Mouse (Mus musculus) ES-Bruce4 (cell line): Measurements from ENCODE around the gene Wdr73. TPM values are rescaled to one million over a fixed set of nuclear protein-coding genes. Genes with fewer than 3 reads are reported as not detected.

Source experiments
- H3K27ac ChIP-seq: 2 replicates; pipeline ENCODE4 v1.5.1; 2012; ENCODE audit warnings: low read length, inconsistent platforms; ENCODE audit not compliant: insufficient read depth
- H3K27me3 ChIP-seq: 2 replicates; pipeline ENCODE4 v1.6.1; 2012; ENCODE audit warnings: mild to moderate bottlenecking, low read length, inconsistent platforms; ENCODE audit not compliant: control insufficient read depth, poor library complexity, insufficient read depth, severe bottlenecking
- H3K36me3 ChIP-seq: 2 replicates; pipeline ENCODE4 v1.6.1; 2012; ENCODE audit warnings: inconsistent platforms, mild to moderate bottlenecking, low read length, moderate library complexity; ENCODE audit not compliant: control insufficient read depth, poor library complexity, insufficient read depth, severe bottlenecking
- H3K4me1 ChIP-seq: one replicate; pipeline ENCODE4 v1.8.1; 2011; ENCODE audit warnings: low read length; ENCODE audit not compliant: control insufficient read depth, insufficient read depth
- H3K4me3 ChIP-seq: 2 replicates; pipeline ENCODE4 v1.5.1; 2011; ENCODE audit warnings: low read depth, mild to moderate bottlenecking, low read length
- H3K9ac ChIP-seq: 2 replicates; pipeline ENCODE4 v1.6.1; 2012; ENCODE audit warnings: low read depth, mild to moderate bottlenecking, inconsistent platforms; ENCODE audit not compliant: poor library complexity, severe bottlenecking
- H3K9me3 ChIP-seq: replicated peaks from 2 replicates; pipeline ENCODE4 v1.6.1; 2012; ENCODE audit warnings: mild to moderate bottlenecking, low read length, inconsistent platforms; ENCODE audit not compliant: control insufficient read depth, poor library complexity, insufficient read depth, severe bottlenecking
- CTCF ChIP-seq: IDR thresholded peaks from one replicate; pipeline ENCODE4 v1.8.1; 2011; ENCODE audit warnings: low read depth, low read length
- EP300 ChIP-seq: IDR thresholded peaks from 2 replicates; pipeline ENCODE4 v1.6.1; 2011; ENCODE audit warnings: low read depth, low read length; ENCODE audit not compliant: insufficient read depth
- POLR2A ChIP-seq: IDR thresholded peaks from one replicate; pipeline ENCODE4 v1.8.1; 2011; ENCODE audit warnings: low read length; ENCODE audit not compliant: insufficient read depth
- polyA plus RNA-seq: library from polyadenylated mRNA; stranded (reverse); fragments of >200 nt; gene quantifications from 2 replicates; pipeline ENCODE4 v1.2.4, GENCODE M21; 2011; ENCODE audit warnings: low read depth; ENCODE audit not compliant: missing spikeins, insufficient read depth, insufficient read length

Wdr73 gene
- polyA plus RNA-seq, 1 experiment: 35.9 TPM

DNA sequence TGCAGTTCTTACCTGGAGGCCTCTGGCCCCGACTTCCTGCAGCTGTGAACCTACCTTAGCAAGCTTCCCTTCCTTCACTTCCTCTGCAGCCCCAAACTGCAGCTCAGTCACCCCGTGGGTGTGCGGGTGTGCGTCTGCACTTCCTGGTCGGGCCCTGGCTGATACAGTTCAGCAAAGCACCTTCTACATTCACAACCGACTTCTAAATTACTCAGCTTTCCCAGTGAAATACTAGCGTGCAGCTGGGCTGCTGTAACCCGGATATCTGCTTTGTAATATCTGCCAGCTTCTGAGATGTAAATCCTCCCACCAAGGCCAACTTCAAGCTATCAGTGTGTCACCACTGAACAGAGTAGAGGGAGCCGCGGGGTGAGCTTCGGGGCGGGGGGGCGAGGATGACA lies 11.2 kb downstream of the Wdr73 start:
- peak overlapping the region; percentile 12; the same call in 1 of the 2 replicates for H3K9ac ChIP-seq
- peaks cover 31% of the 10 kb centered on the region for H3K36me3 ChIP-seq

DNA sequence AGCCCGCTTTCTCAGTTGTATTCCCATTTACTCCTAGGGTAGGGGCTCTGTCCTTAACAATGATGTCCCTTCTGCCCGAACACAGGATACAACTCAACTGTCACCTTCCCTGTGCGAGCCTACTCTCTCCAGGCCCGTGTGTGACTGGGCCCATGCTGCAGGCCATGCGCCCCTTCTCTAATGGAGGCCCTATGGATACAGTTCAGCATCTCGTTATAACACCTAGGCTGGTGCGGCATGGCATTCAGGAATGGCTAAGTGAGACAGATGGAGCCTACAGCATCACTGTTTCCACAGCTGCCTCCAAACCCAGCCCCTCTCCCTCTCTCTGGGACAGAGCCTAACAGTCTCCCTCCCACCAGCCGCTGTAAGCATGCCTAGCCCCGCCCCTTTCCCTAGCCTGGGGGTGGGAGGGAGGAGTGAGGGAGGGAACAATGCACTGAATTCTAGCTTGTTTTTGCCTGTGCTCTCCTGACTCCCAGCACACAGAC lies 12.0 kb downstream of the Wdr73 start:
- Histone ChIP-seq H3K9ac (peak overlapping the region; percentile 2; the same call in 1 of the 2 replicates), H3K36me3 (peaks cover 31% of the 10 kb centered on the region)
- TF ChIP-seq POLR2A (peak; percentile 76), CTCF (no peak), EP300 (peak; percentile 74; the same call in 1 of the 2 replicates)

More for the DNA sequence above, 11.2 kb downstream of the Wdr73 start:
- peak overlapping the region; percentile 86 for H3K27ac ChIP-seq
- no peaks in the 10 kb centered on the region for H3K9me3 ChIP-seq
- H3K4me3 ChIP-seq: no peak overlapping the region
- H3K27me3 ChIP-seq: no peaks in the 10 kb centered on the region
- H3K4me1 ChIP-seq: peaks cover 2% of the 10 kb centered on the region
- TF ChIP-seq CTCF (no peak), EP300 (no peak), POLR2A (no peak)

DNA sequence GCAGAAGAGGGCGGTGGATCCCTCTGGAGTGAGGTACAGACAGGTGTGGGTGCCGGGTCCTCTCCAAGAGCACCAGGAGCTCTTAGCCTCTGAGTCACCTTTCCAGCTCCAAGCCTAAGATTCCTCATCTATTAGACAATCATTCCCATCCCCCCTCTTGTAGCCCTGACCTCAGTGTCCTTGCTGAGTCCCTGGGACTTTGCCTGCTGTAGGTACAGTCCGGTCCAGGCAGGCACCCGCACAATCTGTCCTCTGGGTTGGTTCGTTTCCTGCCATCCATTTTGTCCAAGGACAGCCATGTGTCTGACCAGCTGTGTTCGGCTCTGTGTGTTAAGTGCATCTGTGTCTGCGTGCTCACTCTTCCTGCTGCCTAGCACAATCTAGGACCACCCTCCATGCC lies 12.5 kb downstream of the Wdr73 start:
- peak overlapping the region; percentile 14 for H3K4me3 ChIP-seq
- peak overlapping the region; percentile 2; the same call in 1 of the 2 replicates for H3K9ac ChIP-seq
- H3K27me3 ChIP-seq: no peaks in the 10 kb centered on the region
- peaks cover 27% of the 10 kb centered on the region for H3K36me3 ChIP-seq
- peak overlapping the region; percentile 71 for H3K27ac ChIP-seq
- no peaks in the 10 kb centered on the region for H3K9me3 ChIP-seq
- peaks cover 2% of the 10 kb centered on the region for H3K4me1 ChIP-seq
- peak; percentile 32 for TF ChIP-seq CTCF
- no peak for TF ChIP-seq POLR2A
- TF ChIP-seq EP300: peak; percentile 71; the same call in 1 of the 2 replicates

More for the DNA sequence above, 12.0 kb downstream of the Wdr73 start:
- H3K4me3 ChIP-seq: peak overlapping the region; percentile 14
- H3K27ac ChIP-seq: peak overlapping the region; percentile 86
- H3K27me3 ChIP-seq: no peaks in the 10 kb centered on the region
- peaks cover 2% of the 10 kb centered on the region for H3K4me1 ChIP-seq
- H3K9me3 ChIP-seq: no peaks in the 10 kb centered on the region

DNA sequence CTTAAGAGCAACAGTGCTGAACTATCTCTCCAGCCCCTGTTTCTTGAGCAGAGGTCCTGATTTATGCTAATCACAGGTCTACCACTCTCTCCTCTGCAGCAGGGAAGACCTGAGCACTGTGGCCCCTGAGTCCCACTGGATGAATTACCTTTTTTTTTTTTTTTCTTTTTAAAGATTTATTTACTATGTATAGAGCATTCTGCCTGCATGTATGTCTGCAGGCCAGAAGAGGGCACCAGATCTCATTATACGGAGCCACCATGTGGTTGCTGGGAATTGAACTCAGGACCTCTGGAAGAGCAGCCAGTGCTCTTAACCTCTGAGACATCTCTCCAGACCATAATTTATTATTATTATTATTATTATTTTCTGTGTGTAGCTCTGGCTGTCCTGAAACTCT lies 15.4 kb downstream of the Wdr73 start:
- H3K4me1 ChIP-seq: peaks cover 4% of the 10 kb centered on the region
- no peak overlapping the region for H3K4me3 ChIP-seq
- no peaks in the 10 kb centered on the region for H3K27me3 ChIP-seq
- 0 out of 2 replicates have a peak, but pooled peaks cover under 1% of the 10 kb centered on the region for H3K36me3 ChIP-seq
- no peak for TF ChIP-seq CTCF
- H3K27ac ChIP-seq: no peak overlapping the region
- H3K9ac ChIP-seq: no peak overlapping the region
- no peaks in the 10 kb centered on the region for H3K9me3 ChIP-seq

DNA sequence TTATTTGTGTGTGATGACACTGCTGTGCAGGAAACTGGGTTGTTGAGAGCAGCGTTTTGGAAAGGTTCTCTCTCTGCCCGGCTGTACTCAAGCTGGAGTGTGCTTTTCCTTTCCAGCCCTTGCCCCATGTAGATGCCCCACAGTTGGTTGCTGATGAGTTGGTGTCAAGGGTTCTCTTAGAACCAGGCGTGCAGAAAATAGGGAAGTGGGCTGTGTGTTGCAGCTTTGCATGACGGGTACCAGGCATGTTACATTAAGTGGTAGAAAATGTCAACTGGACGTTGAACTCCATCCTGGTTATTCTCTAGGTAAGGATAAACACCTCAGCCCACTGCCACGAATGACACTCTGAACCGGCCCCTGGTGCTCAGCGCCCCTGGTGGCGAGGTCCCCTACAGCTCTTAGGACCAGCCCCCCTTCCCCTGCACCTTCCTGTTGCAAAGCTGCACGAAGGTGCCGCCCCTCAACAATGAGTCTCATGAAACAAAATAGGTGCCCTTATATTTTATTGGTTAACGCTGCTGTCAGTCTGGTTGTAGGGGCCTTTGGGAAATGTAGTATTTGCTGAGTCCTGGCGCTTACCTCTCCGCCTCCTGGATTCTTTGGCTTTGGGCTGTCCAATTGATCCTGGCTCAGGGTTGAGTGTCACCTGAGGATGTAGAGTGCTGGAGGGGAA lies 18.1 kb downstream of the Wdr73 start:
- peak; percentile 67 for TF ChIP-seq CTCF
- TF ChIP-seq POLR2A: no peak
- no peak for TF ChIP-seq EP300
- Histone ChIP-seq H3K36me3 (no peaks in the 10 kb centered on the region), H3K9ac (no peak overlapping the region; the same call in 1 of the 2 replicates), H3K27ac (no peak overlapping the region), H3K4me3 (peak overlapping the region; percentile 38), H3K27me3 (no peaks in the 10 kb centered on the region), H3K9me3 (no peaks in the 10 kb centered on the region), H3K4me1 (peaks cover 3% of the 10 kb centered on the region)

DNA sequence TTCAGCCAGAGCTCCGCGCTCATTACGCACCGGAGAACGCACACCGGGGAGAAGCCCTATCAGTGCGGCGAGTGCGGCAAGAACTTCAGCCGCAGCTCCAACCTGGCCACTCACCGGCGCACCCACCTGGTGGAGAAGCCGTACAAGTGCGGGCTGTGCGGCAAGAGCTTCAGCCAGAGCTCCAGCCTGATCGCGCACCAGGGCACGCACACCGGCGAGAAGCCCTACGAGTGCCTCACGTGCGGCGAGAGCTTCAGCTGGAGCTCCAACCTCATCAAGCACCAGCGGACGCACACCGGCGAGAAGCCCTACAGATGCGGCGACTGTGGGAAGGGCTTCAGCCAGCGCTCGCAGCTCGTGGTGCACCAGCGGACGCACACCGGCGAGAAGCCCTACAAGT lies 25.3 kb downstream of the Wdr73 start:
- no peaks in the 10 kb centered on the region for H3K36me3 ChIP-seq
- H3K27ac ChIP-seq: no peak overlapping the region
- no peaks in the 10 kb centered on the region for H3K4me1 ChIP-seq
- no peaks in the 10 kb centered on the region for H3K27me3 ChIP-seq
- H3K4me3 ChIP-seq: peak overlapping the region; percentile 55
- H3K9ac ChIP-seq: peak overlapping the region; percentile 2; the same call in 1 of the 2 replicates
- TF ChIP-seq CTCF: no peak
- no peak for TF ChIP-seq EP300
- no peak for TF ChIP-seq POLR2A
- H3K9me3 ChIP-seq: no peaks in the 10 kb centered on the region
